Mouse (Mus musculus) hindbrain, embryonic 15.5 days (tissue): ENCODE results near the gene Fxyd1. TPM values are rescaled to one million over a fixed set of nuclear protein-coding genes. Genes with fewer than 3 reads are reported as not detected.

ENCODE experiments used
- ATAC-seq: fragments of 200-750 bp; cut with Nextera tagmentation; 2 replicates; pipeline ENCODE4 v1.8.0; 2017; ENCODE audit warnings: low read depth, moderate number of reproducible peaks, moderate TSS enrichment; ENCODE audit not compliant: low FRiP score
- H3K27ac ChIP-seq: fragments of 300-500 bp; sonication (generic); replicated peaks from 2 replicates; pipeline ENCODE4 v1.5.1; 2015; ENCODE audit warnings: mild to moderate bottlenecking, inconsistent platforms
- H3K27me3 ChIP-seq: fragments of 300-500 bp; sonication (generic); 2 replicates; pipeline ENCODE4 v1.6.1; 2015; ENCODE audit warnings: control low read depth, inconsistent platforms
- H3K36me3 ChIP-seq: fragments of 300-500 bp; sonication (generic); 2 replicates; pipeline ENCODE4 v1.6.1; 2015; ENCODE audit warnings: control low read depth, inconsistent platforms
- H3K4me1 ChIP-seq: fragments of 300-500 bp; sonication (generic); replicated peaks from 2 replicates; pipeline ENCODE4 v1.6.1; 2015; ENCODE audit warnings: control low read depth, inconsistent platforms
- H3K4me2 ChIP-seq: fragments of 300-500 bp; sonication (generic); 2 replicates; pipeline ENCODE4 v1.6.1; 2015; ENCODE audit warnings: moderate library complexity, mild to moderate bottlenecking, inconsistent platforms
- H3K4me3 ChIP-seq: fragments of 300-500 bp; sonication (generic); 2 replicates; pipeline ENCODE4 v1.5.1; 2015; ENCODE audit warnings: mild to moderate bottlenecking, inconsistent platforms
- H3K9ac ChIP-seq: fragments of 300-500 bp; sonication (generic); 2 replicates; pipeline ENCODE4 v1.6.1; 2015; ENCODE audit warnings: inconsistent platforms
- H3K9me3 ChIP-seq: fragments of 300-500 bp; sonication (generic); 2 replicates; pipeline ENCODE4 v1.6.1; 2016; ENCODE audit warnings: control low read depth, inconsistent platforms
- WGBS: fragments of 180-500 bp; shearing (Covaris S2); methylation state at CpG from one replicate; pipeline ENCODE4 v1.1.7; 2015; 5-methylcytosine and 5-hydroxymethylcytosine counted together
- polyA plus RNA-seq: library from polyadenylated mRNA; unstranded; fragments of >200 nt; fragmentation: Nextera tagmentation; extraction: Ambion mirVana; gene quantifications from 2 replicates; pipeline ENCODE4 v1.2.1, GENCODE M21; 2015

The Fxyd1 gene
- polyA plus RNA-seq, 1 experiment from 2014 or later, result 55.7 TPM

GRCm38 (mm10) chr7:31087262-31087661 is 30.3 kb upstream of the Fxyd1 start:
- no peaks in the 10 kb centered on the region for H3K9me3 ChIP-seq
- 70% methylated on average over 2 of the region's 2 CpGs for WGBS
- no peaks in the 10 kb centered on the region for H3K4me1 ChIP-seq
- H3K9ac ChIP-seq, result no peak overlapping the region
- H3K27me3 ChIP-seq, result no peaks in the 10 kb centered on the region
- H3K4me2 ChIP-seq, result no peak overlapping the region
- no peak for ATAC-seq
- H3K36me3 ChIP-seq, result no peaks in the 10 kb centered on the region
- no peak overlapping the region for H3K27ac ChIP-seq
- H3K4me3 ChIP-seq, result no peak overlapping the region

- no peak overlapping the region for H3K27ac ChIP-seq
- no peak overlapping the region for H3K4me2 ChIP-seq
- WGBS, result 92% methylated on average over 9 of the region's 9 CpGs
Measured at GRCm38 (mm10) chr7:31086175-31086755, 29.3 kb upstream of the Fxyd1 start.

GRCm38 (mm10) chr7:31085171-31085570 is 28.2 kb upstream of the Fxyd1 start:
- no peak overlapping the region for H3K27ac ChIP-seq
- H3K9me3 ChIP-seq, result no peaks in the 10 kb centered on the region
- WGBS, result 11% methylated on average over 3 of the region's 3 CpGs
- H3K36me3 ChIP-seq, result no peaks in the 10 kb centered on the region
- no peaks in the 10 kb centered on the region for H3K27me3 ChIP-seq
- no peak for ATAC-seq
- no peak overlapping the region for H3K4me3 ChIP-seq
- H3K9ac ChIP-seq, result no peak overlapping the region
- H3K4me1 ChIP-seq, result no peaks in the 10 kb centered on the region
- H3K4me2 ChIP-seq, result no peak overlapping the region

More at GRCm38 (mm10) chr7:31086175-31086755, 29.3 kb upstream of the Fxyd1 start:
- no peaks in the 10 kb centered on the region for H3K36me3 ChIP-seq
- no peak overlapping the region for H3K9ac ChIP-seq
- H3K4me3 ChIP-seq, result no peak overlapping the region
- H3K4me1 ChIP-seq, result no peaks in the 10 kb centered on the region
- H3K9me3 ChIP-seq, result no peaks in the 10 kb centered on the region
- H3K27me3 ChIP-seq, result no peaks in the 10 kb centered on the region
- no peak for ATAC-seq

- ATAC-seq, result no peak
- Histone ChIP-seq H3K4me1 (no peaks in the 10 kb centered on the region), H3K9ac (no peak overlapping the region), H3K4me2 (no peak overlapping the region), H3K27me3 (no peaks in the 10 kb centered on the region), H3K36me3 (no peaks in the 10 kb centered on the region), H3K9me3 (no peaks in the 10 kb centered on the region), H3K4me3 (no peak overlapping the region), H3K27ac (peak overlapping the region; percentile 32; the same call in 1 of the 2 replicates)
- WGBS, result 52% methylated on average over 9 of the region's 9 CpGs
Measured at GRCm38 (mm10) chr7:31084140-31084539, 27.1 kb upstream of the Fxyd1 start.

GRCm38 (mm10) chr7:31082831-31083588 is 26.0 kb upstream of the Fxyd1 start:
- Histone ChIP-seq H3K36me3 (no peaks in the 10 kb centered on the region), H3K4me2 (no peak overlapping the region), H3K27me3 (no peaks in the 10 kb centered on the region), H3K27ac (no peak overlapping the region), H3K9me3 (no peaks in the 10 kb centered on the region), H3K4me3 (no peak overlapping the region), H3K4me1 (no peaks in the 10 kb centered on the region), H3K9ac (no peak overlapping the region)
- WGBS, result 59% methylated on average over 14 of the region's 14 CpGs
- peak; percentile 49; the same call in 1 of the 2 replicates for ATAC-seq

- Histone ChIP-seq H3K4me2 (no peak overlapping the region), H3K36me3 (no peaks in the 10 kb centered on the region), H3K9ac (no peak overlapping the region), H3K27me3 (no peaks in the 10 kb centered on the region), H3K9me3 (no peaks in the 10 kb centered on the region), H3K4me1 (no peaks in the 10 kb centered on the region), H3K27ac (no peak overlapping the region), H3K4me3 (no peak overlapping the region)
- ATAC-seq, result no peak
Measured at GRCm38 (mm10) chr7:31082106-31082505, 25.1 kb upstream of the Fxyd1 start.

GRCm38 (mm10) chr7:31081106-31081505 is 24.1 kb upstream of the Fxyd1 start:
- no peaks in the 10 kb centered on the region for H3K4me1 ChIP-seq
- H3K36me3 ChIP-seq, result no peaks in the 10 kb centered on the region
- WGBS, result 46% methylated on average over 1 of the region's 1 CpGs
- no peak overlapping the region for H3K9ac ChIP-seq
- no peak overlapping the region for H3K4me2 ChIP-seq
- H3K9me3 ChIP-seq, result no peaks in the 10 kb centered on the region
- H3K27me3 ChIP-seq, result no peaks in the 10 kb centered on the region
- no peak for ATAC-seq
- no peak overlapping the region for H3K27ac ChIP-seq
- H3K4me3 ChIP-seq, result no peak overlapping the region

- no peak overlapping the region for H3K27ac ChIP-seq
- H3K36me3 ChIP-seq, result no peaks in the 10 kb centered on the region
- no peak overlapping the region for H3K4me3 ChIP-seq
- ATAC-seq, result no peak
- H3K27me3 ChIP-seq, result no peaks in the 10 kb centered on the region
- no peaks in the 10 kb centered on the region for H3K4me1 ChIP-seq
- no peak overlapping the region for H3K9ac ChIP-seq
- H3K4me2 ChIP-seq, result no peak overlapping the region
- WGBS, result 41% methylated on average over 3 of the region's 3 CpGs
- H3K9me3 ChIP-seq, result no peaks in the 10 kb centered on the region
Measured at GRCm38 (mm10) chr7:31080611-31081010, 23.6 kb upstream of the Fxyd1 start.

GRCm38 (mm10) chr7:31079670-31080069 is 22.7 kb upstream of the Fxyd1 start:
- H3K27me3 ChIP-seq, result no peaks in the 10 kb centered on the region
- H3K4me2 ChIP-seq, result no peak overlapping the region
- no peak overlapping the region for H3K9ac ChIP-seq
- 94% methylated on average over 8 of the region's 8 CpGs for WGBS
- no peak overlapping the region for H3K4me3 ChIP-seq
- ATAC-seq, result no peak
- no peaks in the 10 kb centered on the region for H3K36me3 ChIP-seq
- H3K27ac ChIP-seq, result no peak overlapping the region
- H3K9me3 ChIP-seq, result no peaks in the 10 kb centered on the region
- no peaks in the 10 kb centered on the region for H3K4me1 ChIP-seq

GRCm38 (mm10) chr7:31077885-31078445 is 21.0 kb upstream of the Fxyd1 start:
- Histone ChIP-seq H3K4me3 (no peak overlapping the region), H3K4me2 (no peak overlapping the region), H3K27ac (no peak overlapping the region), H3K36me3 (no peaks in the 10 kb centered on the region), H3K9ac (no peak overlapping the region), H3K27me3 (no peaks in the 10 kb centered on the region), H3K4me1 (no peaks in the 10 kb centered on the region), H3K9me3 (no peaks in the 10 kb centered on the region)
- WGBS, result 41% methylated on average over 5 of the region's 5 CpGs
- no peak for ATAC-seq

- Histone ChIP-seq H3K4me3 (no peak overlapping the region), H3K9me3 (no peaks in the 10 kb centered on the region), H3K36me3 (no peaks in the 10 kb centered on the region), H3K9ac (no peak overlapping the region), H3K4me2 (no peak overlapping the region), H3K27me3 (no peaks in the 10 kb centered on the region), H3K27ac (no peak overlapping the region), H3K4me1 (no peaks in the 10 kb centered on the region)
- ATAC-seq, result peak; percentile 68; the same call in 1 of the 2 replicates
- WGBS, result 45% methylated on average over 6 of the region's 6 CpGs
Measured at GRCm38 (mm10) chr7:31077470-31077869, 20.5 kb upstream of the Fxyd1 start.

- Histone ChIP-seq H3K27ac (no peak within 1 kb of the TSS), H3K4me3 (no peak within 1 kb of the TSS), H3K9ac (no peak within 1 kb of the TSS), H3K36me3 (no peaks in the 10 kb centered on the region), H3K27me3 (no peaks in the 10 kb centered on the region), H3K4me1 (no peaks in the 10 kb centered on the region), H3K4me2 (no peak within 1 kb of the TSS), H3K9me3 (no peaks in the 10 kb centered on the region)
- 77% methylated on average over 5 of the region's 5 CpGs for WGBS
- no peak for ATAC-seq
Measured at GRCm38 (mm10) chr7:31076492-31076891, 19.5 kb upstream of the Fxyd1 start, which contains the start of gene Fxyd3. Gene Fxyd3, minus strand, starts transcription at chr7:31076704.
